Mouse (Mus musculus) cerebellum, adult 8-10 months (tissue): ENCODE measurements around the gene Bod1.
A peak's percentile ranks its signal among the peaks of the same experiment; 100 is the strongest.

Experiments
- DNase-seq: peaks from one replicate; pipeline ENCODE4 v3.0.0; 2022

The Bod1 gene

DNA sequence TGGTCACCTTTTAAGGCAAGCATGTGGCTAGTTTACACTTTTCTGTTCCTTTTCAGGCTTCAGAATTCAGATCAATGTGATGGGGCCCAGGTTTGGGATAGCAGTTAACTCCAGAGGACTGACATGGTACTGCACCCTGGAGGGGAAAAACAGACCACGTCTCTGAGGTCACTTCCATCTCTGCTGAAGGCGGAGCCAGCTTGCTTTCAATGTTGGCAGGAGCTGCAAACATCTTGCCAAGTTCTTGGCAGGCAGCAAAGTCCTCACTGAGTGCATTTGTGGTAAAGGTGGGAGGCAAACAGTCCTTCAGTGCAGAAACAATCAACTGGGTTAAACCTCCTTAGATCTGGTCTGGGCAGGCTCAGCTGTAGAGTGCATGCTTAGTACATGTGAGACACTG is 7.5 kb downstream of the Bod1 start:
- no peak for DNase-seq

DNA sequence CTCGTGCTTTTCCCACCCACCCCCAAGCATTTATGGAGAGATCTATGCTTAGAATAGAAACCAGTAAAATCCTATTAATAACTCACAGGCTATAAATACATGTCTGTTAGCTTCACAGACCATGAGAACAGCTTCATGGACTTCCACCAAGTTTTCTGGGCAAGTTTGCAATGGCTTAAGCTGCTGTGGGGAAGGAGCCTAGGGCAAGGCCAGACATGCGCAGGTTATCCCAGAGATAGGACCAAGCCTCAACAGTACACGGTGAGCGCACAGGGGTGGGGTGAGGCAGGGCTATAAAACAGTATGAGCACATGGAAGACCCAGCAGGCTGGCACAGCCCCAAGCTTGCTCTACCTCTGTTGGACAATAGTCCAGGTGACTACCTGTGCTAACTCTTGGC is 8.2 kb downstream of the Bod1 start:
- DNase-seq, result no peak

DNA sequence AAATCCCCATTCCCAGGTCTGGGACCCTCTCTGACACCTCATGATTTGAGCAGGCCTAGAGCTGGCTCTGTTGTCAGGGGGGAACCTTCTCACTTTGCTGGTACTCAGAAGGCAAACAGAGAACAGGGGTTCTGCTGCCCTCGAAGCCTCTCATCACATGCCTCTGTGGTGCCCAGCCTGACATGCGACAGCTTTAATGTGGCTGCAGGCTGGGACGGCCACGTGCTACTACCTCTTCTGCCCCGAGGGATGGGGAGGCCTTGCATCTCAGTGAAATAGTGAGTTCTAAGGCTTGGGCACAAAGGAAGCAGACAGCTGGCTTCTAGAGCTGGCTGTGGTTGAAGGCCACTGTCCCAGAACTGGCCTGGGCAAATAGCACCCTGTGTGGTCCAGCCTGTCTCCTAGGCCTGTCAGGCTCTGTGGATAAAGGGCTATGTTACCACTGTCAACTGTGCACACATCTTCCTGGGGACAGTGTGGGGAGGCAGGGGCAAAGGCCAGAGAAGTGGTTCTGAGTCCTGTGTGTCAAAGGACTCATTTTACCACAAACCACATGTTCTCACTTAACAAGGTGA is 8.7 kb downstream of the Bod1 start:
- no peak for DNase-seq

DNA sequence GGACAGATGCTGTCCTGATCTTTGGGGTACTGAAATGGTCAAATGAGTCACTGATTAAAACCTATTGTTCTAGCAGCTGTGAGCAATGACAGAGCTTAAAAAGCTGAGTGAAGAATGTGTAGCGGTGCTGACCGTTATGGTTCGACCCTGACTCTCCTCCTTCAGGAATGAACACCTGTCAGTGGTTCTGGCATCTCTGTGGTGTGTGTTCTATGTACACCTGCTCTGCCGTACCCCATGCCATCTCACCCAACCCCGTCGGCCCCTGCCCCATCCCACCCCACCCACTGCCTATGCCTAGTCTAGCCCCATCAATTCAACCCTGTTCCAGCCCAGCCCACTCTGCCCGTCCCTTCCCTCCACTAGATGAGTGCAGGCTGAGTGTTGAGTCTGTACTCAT is 9.5 kb downstream of the Bod1 start:
- no peak for DNase-seq

DNA sequence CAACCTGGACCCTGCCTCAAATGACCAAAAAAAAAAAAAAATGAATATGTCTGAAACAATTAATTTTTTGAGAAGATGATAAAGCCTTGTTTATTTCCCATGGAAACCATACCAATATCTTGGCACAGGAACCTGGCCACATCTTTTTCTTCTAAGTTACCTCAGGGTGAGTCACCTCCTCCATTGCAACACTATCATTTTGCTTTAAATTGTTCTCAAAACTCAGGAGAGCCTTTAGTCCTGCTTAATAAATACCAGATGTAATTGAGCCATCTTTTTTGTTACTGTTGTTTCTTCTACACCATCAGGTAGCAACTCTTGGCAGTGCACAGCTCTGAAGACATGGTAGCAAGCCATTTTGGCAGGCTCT is 13.9 kb downstream of the Bod1 start:
- DNase-seq, result no peak

DNA sequence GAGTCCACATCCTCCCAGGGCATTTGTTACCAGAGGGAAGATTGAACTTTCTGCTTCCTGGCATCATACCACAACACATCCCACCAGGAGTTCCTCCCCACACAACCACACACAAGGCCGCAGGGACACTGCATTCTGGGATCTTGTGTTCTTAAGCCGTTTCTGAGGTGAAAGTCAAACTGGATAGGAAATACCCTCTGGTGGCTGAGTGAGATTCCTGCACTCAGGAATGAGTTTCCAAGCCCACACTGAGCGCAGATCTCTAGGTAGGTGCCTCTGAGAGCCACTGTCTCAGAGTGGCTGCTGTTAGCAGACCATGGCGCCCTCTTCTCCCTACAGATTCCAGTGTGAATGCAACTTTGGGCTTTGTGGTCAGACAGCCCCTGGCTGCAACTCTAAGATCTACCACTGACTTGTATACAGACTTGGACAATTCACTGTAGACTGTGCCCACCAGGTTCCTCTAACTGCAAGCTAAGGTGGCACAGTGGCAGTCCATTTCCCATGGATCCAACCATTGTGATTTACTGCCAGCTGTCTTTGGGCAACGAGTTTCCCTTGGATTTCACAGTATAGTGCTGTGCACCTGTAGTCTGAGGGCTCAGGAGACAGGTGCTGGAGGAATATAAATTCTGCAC is 14.4 kb downstream of the Bod1 start:
- DNase-seq, result no peak

DNA sequence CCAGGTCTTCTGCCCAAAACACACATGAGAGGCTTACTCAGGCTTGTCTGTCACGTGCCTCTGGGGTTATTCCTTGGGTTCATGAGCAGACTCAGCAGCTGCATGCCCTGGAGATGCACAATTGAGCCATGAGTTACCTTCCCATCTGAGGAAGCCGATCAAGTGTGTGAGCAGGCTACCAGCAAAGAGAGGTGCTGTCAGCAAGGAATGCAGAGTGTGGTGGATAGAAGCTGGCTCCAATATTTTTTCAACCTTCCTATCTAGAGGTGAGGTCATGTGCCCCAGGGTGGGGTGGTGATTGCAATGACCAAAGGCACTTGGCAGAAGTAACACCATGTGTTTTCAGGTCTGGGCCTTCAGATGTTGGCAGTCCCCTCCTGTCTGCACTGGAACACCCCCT is 22.2 kb downstream of the Bod1 start:
- DNase-seq, result no peak

DNA sequence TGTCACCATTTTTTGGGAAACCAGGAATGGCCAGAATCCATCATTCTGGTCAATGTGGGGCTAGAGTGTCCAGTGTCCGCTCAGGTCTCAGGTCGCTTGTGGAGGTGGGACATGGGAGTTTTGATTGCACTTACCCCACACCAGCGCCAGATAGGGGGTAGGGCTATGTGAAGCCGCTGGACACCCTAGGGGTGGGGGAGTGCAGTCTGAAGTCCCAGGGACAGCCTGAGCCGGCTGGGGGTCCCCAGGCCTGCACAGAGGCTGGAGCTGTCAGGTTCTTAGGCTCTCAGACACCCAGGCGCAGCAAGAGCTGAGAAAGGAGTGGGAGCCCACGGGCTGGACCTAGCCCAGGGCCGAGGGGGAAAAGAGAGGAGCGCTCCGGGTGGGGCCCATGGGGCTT is 24.4 kb downstream of the Bod1 start:
- DNase-seq, result no peak

DNA sequence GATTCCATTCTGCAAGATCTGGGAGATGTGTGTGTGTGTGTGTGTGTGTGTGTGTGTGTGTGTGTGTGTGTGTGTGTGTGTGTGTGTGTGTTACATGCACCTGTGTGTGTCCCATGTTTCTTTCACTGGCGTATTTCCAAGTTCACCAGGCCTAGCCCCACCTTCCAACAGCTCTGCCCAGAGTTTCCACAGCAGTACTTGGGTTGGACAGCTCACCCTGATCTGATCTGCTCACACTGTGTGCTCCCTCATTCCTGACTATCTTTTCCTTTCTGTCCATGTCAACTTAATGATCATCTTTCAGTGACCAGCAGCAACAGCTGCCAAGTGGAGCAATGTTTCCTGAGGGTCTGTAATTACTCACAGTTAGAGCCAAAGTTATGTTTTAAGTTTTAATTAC is 25.1 kb downstream of the Bod1 start:
- DNase-seq, result no peak

DNA sequence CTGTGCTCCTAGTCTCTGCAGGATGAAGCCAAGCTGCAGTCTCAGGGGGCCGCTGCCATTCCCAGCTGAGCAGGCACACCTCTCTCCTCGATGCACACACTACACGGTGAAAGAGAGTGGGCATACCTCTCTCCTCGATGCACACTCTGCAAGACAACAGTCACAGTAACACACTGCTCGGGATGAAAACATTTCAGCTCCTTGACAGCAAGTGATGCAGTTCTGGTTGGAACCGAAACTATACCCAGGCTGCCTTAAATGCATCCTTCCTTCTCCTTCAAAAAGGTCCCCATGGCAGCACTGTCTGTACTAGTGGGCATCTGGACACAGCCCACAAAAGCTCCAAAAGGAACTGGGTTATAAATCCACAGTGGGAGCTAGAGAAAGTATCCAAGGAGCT is 28.6 kb downstream of the Bod1 start:
- no peak for DNase-seq

DNA sequence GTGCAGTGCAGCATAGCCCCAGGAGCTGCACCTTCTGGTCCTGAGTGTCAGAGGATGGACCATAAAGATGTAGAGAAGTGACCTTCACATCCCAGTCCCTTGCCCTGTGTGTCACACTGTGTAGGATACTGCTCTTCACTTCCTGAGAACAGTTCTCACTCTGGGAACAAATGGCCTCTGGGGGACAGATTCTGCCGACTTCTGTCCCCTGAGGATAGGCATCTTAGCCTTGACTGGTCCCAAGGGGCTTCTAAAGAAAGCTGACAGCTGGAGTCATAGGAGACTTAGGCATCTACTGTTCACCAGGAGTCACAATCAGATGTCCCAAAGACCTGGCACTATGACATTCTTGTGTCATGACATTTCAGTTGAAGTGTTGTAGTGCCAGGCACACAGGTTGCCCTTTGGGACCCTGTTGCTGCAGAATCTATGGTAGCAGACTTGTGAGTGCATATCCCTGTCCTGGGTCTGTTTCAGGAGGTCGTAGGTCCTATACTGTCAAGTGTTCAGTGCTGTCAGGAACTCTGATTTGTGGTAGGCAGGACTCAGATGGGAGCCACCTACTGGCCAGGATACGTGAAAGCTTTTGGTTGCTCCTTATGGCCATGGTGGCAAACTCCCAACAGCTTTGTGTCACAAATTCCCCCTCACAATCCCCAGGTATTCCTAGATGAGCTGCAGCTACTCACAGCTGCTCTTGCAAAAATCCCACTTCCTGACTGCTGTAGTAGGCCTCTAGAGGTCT is 30.4 kb downstream of the Bod1 start:
- DNase-seq, result no peak

DNA sequence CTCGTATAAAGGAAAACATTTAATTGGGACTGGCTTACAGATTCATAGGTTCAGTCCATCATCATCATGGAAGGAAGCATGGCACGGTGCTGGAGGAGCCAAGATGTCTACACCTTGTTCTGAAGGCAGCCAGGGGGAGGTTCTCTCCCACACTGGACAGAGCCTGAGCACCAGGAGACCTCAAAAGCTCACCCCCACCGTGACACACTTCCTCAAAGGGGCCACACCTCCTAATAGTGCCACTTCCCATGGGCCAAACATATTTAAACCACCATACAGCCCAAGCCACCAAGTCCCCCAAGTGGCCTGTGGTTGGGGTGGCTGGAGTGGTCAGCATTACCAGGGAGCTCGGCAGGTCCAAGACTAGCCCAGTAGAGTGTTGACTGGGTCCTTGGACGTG is 31.5 kb downstream of the Bod1 start:
- no peak for DNase-seq

DNA sequence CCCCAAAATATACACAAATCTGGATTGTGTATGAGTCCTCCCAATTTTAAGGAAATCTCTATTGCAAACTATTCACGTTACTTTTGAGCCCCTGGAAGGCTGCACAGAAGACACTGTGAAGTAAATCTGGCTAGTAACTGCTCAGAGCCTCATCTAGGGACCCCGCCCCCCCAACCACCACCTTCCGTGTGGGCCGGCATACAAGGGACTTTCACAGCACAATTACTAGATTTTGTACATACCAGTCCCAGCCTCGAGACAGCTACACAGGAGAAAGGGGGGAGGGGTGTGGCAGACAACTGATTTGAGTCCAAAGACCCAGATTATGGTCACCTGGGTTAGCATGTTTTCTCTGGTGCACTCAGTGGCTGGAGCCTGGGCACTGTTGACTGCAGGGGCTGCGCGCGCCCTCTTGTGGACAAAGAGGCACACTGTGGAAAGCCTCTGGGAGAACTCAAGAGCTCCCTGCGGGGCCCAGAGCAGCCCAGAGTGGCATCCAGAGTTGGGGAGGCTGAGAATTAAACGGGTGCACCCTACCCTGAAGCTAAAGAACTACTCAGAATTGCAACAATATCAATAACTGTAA is 33.8 kb downstream of the Bod1 start:
- DNase-seq, result peak; percentile 51

DNA sequence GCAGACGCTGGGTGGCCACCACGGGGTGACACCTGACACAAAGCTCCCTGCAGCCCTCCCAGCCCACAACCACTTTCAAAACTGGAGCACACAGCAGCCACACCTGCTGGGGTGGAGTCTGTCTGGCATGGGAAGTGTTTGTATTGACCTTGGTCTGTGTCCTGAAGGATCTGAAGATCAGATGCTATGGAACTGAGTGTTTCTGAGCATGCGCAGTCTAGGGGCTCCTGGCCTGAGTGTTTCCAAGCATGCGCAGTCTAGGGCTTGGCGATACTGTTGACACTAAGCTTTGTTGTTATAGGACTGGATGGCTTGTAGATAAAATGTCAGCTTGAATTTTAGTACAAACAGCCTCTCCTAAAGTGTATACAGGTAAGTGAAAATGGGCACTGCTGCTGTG is 43.0 kb downstream of the Bod1 start:
- no peak for DNase-seq

DNA sequence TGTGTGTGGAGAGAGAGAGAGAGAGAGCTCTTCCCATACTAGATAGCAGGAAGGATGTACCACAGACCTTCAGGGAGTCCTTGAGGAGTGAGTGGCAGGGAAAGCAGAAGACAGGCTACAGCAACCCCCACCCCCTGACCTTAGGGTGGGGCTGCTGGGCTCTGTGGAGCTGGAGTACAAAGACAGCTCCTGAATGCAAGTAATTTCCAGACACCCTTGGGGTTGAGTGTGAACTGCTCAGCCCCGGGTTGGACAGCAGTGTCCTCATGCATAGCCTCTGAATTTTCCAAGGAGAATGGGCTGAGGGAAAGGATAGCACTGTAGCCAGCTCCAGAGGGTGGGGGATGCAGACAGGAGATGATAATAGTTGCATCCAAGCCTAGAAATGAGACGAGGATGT is 50.9 kb downstream of the Bod1 start:
- no peak for DNase-seq

DNA sequence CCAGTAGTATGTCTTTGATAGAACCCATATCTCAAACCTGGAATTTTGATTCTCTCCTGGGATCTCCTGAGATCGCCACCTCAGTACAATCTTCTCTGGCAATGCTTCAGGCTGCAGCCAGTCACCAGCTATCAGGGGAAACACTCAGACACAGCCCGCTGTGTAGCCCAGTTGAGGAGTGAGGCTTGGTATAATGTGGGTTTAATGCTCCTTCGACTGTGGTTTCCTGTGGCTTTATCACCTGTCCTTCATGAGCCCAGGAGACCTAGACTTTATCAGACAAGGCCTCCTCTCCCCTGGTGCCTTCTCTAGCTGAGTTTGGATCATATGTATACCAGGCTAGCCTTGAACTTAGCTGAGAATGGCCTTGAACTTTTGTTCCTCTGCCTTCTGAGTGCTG is 53.9 kb downstream of the Bod1 start:
- no peak for DNase-seq

DNA sequence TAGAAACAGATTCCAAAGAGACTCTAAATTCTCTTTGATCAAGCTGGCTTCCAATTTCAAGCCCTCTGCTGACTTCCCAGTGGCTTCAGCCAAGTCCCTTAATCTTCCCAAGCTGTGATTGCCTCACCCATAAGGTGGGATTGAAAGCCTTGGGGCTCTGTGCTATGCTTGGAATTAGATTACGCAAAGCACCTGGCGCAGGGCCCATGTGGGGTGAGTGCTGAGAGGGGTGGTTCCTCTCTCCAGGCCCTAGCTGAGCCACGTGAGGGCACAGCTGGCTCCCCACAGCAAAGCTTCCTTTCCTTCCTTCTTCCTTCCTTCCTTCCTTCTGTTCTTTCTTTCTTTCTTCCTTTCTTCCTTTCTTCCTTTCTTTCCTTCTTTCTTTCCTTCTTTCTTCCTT is 54.4 kb downstream of the Bod1 start:
- no peak for DNase-seq

DNA sequence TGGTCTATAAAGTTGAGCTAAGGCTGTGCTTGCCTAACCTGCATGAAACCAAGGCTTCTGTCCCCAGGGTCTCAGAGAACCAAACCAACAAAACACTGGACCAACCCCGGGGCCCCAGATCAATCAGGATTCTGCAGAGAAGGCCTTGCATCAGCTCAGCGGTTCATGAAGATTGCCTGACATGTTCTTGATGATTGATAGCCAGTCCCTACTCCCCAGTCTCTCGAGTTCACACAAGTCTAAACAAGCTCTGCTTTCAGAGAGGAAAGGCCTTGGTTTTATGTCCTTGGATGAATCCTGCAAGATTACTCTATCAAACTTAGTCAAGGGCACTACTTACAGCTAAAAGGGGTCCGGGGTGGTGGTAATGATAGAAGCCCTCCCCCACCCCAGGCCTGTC is 55.0 kb downstream of the Bod1 start:
- no peak for DNase-seq
